In the genomic region with DNA sequence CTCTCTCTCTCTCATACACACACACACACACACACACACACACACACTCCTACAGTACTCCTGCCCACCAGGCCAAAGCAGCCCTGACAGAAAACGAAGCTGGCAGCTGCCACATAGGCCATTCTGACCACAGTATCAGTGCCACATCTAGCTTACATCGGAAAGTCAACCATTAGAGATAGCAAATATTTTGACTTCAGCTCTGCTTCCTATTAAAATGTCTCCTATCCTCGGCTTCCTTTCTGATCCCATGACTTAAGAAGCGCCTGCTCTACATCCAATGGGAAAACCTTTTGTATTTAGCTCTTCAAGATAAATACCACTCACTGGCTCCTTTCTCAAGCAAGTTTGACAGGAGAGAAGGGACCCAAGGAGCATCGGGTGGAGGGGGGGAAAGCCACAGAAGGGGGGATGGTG, we compare ENCODE assay signal across 7 mouse cellular contexts. TPM values are rescaled to one million over a fixed set of nuclear protein-coding genes. Genes with fewer than 3 reads are reported as not detected.
DNase-seq lines count a peak whose midpoint lies in the region; ATAC-seq lines count a peak whose summit lies in the region.

No protein-coding gene starts in this region.

- no peaks in the 10 kb centered on the region for H3K36me3 ChIP-seq in neural tube, embryonic 11.5 days (ENCODE audit: control insufficient read depth, insufficient read depth, low read length)
- H3K36me3 ChIP-seq in forebrain, embryonic 13.5 days (ENCODE audit: poor library complexity, severe bottlenecking) = peaks cover 6% of the 10 kb centered on the region; the same call in 1 of the 2 replicates
- H3K36me3 ChIP-seq in liver, embryonic 13.5 days = no peaks in the 10 kb centered on the region
- H3K36me3 ChIP-seq in stomach, embryonic 16.5 days (ENCODE audit: control insufficient read depth, insufficient read depth, low read length) = no peaks in the 10 kb centered on the region

- ATAC-seq in neural tube, embryonic 11.5 days (ENCODE audit: insufficient read depth, low FRiP score, low TSS enrichment) = no peak
- ATAC-seq in forebrain, embryonic 13.5 days = 0 out of 2 replicates have a peak, but pooled peaks have one; percentile 1
- ATAC-seq in liver, embryonic 13.5 days (ENCODE audit: low read depth) = no peak
- ATAC-seq in stomach, embryonic 16.5 days (ENCODE audit: insufficient read depth, low FRiP score) = no peak

- H3K4me3 ChIP-seq in neural tube, embryonic 11.5 days (ENCODE audit: low read depth, low read length) = peak overlapping the region; percentile 77
- H3K4me3 ChIP-seq in forebrain, embryonic 13.5 days = peak overlapping the region; percentile 77
- peak overlapping the region; percentile 70; the same call in 1 of the 2 replicates for H3K4me3 ChIP-seq in liver, embryonic 13.5 days (replicated peaks)
- no peak overlapping the region for H3K4me3 ChIP-seq in stomach, embryonic 16.5 days (replicated peaks; ENCODE audit: low read length)

- no peak overlapping the region; the same call in 1 of the 2 replicates for H3K27ac ChIP-seq in neural tube, embryonic 11.5 days (ENCODE audit: low read depth, low read length)
- H3K27ac ChIP-seq in forebrain, embryonic 13.5 days = peak overlapping the region; percentile 82
- H3K27ac ChIP-seq in liver, embryonic 13.5 days = no peak overlapping the region
- no peak overlapping the region for H3K27ac ChIP-seq in stomach, embryonic 16.5 days (ENCODE audit: low read length)

- no peaks in the 10 kb centered on the region for H3K9me3 ChIP-seq in neural tube, embryonic 11.5 days (ENCODE audit: control insufficient read depth, low read length)
- H3K9me3 ChIP-seq in forebrain, embryonic 13.5 days (replicated peaks) = no peaks in the 10 kb centered on the region
- no peaks in the 10 kb centered on the region for H3K9me3 ChIP-seq in liver, embryonic 13.5 days (replicated peaks)
- H3K9me3 ChIP-seq in stomach, embryonic 16.5 days (replicated peaks; ENCODE audit: control insufficient read depth, low read length) = no peaks in the 10 kb centered on the region

- H3K4me2 ChIP-seq in neural tube, embryonic 11.5 days (ENCODE audit: low read depth) = peak overlapping the region; percentile 93
- H3K4me2 ChIP-seq in forebrain, embryonic 13.5 days = peak overlapping the region; percentile 89
- H3K4me2 ChIP-seq in liver, embryonic 13.5 days = peak overlapping the region; percentile 96
- H3K4me2 ChIP-seq in stomach, embryonic 16.5 days (ENCODE audit: low read depth, low read length) = peak overlapping the region; percentile 10; the same call in 1 of the 2 replicates

- DNase-seq in neural tube, embryonic 11.5 days (ENCODE audit: low spot score) = no peak
- DNase-seq in neural tube, embryonic 10.5 days (ENCODE audit: extremely low spot score, low spot score) = no peak
- DNase-seq in liver, embryonic 13.5 days = no peak
- no peak for DNase-seq in gastrocnemius, postnatal 14 days
- DNase-seq in embryo, embryonic 10.5 days (ENCODE audit: low spot score) = no peak

- peaks cover 14% of the 10 kb centered on the region for H3K4me1 ChIP-seq in neural tube, embryonic 11.5 days (ENCODE audit: control insufficient read depth, insufficient read depth, low read length)
- H3K4me1 ChIP-seq in forebrain, embryonic 13.5 days = peaks cover 42% of the 10 kb centered on the region
- H3K4me1 ChIP-seq in liver, embryonic 13.5 days (replicated peaks) = peaks cover 32% of the 10 kb centered on the region
- peaks cover 8% of the 10 kb centered on the region for H3K4me1 ChIP-seq in stomach, embryonic 16.5 days (ENCODE audit: control insufficient read depth, insufficient read depth, low read length)

- H3K27me3 ChIP-seq in neural tube, embryonic 11.5 days (ENCODE audit: control insufficient read depth, insufficient read depth, low read length) = no peaks in the 10 kb centered on the region
- no peaks in the 10 kb centered on the region for H3K27me3 ChIP-seq in forebrain, embryonic 13.5 days
- H3K27me3 ChIP-seq in liver, embryonic 13.5 days = peaks cover 30% of the 10 kb centered on the region
- H3K27me3 ChIP-seq in stomach, embryonic 16.5 days (ENCODE audit: control insufficient read depth, insufficient read depth, low read length) = no peaks in the 10 kb centered on the region

- intact Hi-C loops in gastrocnemius, postnatal 14 days (cut with DNase I; ENCODE audit: low total_unique reads) = no loop called here

- WGBS in neural tube, embryonic 11.5 days = 79% methylated on average over 5 of the region's 5 CpGs
- 36% methylated on average over 5 of the region's 5 CpGs for WGBS in forebrain, embryonic 13.5 days
- WGBS in liver, embryonic 13.5 days (ENCODE audit: insufficient replicate concordance) = 48% methylated on average over 5 of the region's 5 CpGs
- WGBS in stomach, embryonic 16.5 days = 65% methylated on average over 5 of the region's 5 CpGs

- H3K9ac ChIP-seq in neural tube, embryonic 11.5 days (ENCODE audit: low read length) = no peak overlapping the region
- H3K9ac ChIP-seq in forebrain, embryonic 13.5 days = peak overlapping the region; percentile 96
- no peak overlapping the region for H3K9ac ChIP-seq in liver, embryonic 13.5 days
- no peak overlapping the region for H3K9ac ChIP-seq in stomach, embryonic 16.5 days (ENCODE audit: low read length)

RNA-seq across cellular contexts. Expression of gene Cyfip2, which starts 2.0 kb away (rescaled TPM):
- polyA plus RNA-seq in neural tube, embryonic 11.5 days (2014; fragmentation: Nextera tagmentation; extraction: Ambion mirVana) = 55.8 and 66.4 TPM in 2 replicates
- polyA plus RNA-seq in forebrain, embryonic 13.5 days (2015; fragmentation: Nextera tagmentation; extraction: Ambion mirVana) = 55.9 and 59.8 TPM in 2 replicates
- 2.8 and 3.4 TPM in 2 replicates for polyA plus RNA-seq in liver, embryonic 13.5 days (2015; fragmentation: Nextera tagmentation; extraction: Ambion mirVana)
- polyA plus RNA-seq in stomach, embryonic 16.5 days (2015; fragmentation: Nextera tagmentation; extraction: Ambion mirVana) = 7.3 and 8.1 TPM in 2 replicates
- total RNA-seq in gastrocnemius, postnatal 14 days (2021) = under 1 TPM; 0.49 to 0.70 TPM

Comparison
In these comparisons a context has a peak if more than half of its experiments do, and no peak if none do; other contexts are left out.
1. H3K4me2 ChIP-seq: peak in every context shown above with its lines; median percentile 96 in liver, embryonic 13.5 days; 93 in neural tube, embryonic 11.5 days; 89 in forebrain, embryonic 13.5 days; 10 in stomach, embryonic 16.5 days.